Mouse (Mus musculus) ES-E14 (cell line): ENCODE results near the gene Tceal9. TPM values are rescaled to one million over a fixed set of nuclear protein-coding genes. Genes with fewer than 3 reads are reported as not detected.

Source experiments
- DNase-seq: peaks from one replicate; pipeline ENCODE4 v3.0.0-alpha.2; 2013; ENCODE audit warnings: low read depth, low spot score
- H3K27ac ChIP-seq: 2 replicates; pipeline ENCODE4 v1.5.1; 2012; ENCODE audit warnings: low read depth, mild to moderate bottlenecking, low read length, moderate library complexity, mixed read lengths; ENCODE audit not compliant: poor library complexity, insufficient read depth, severe bottlenecking
- H3K36me3 ChIP-seq: 2 replicates; pipeline ENCODE4 v1.6.1; 2012; ENCODE audit warnings: mild to moderate bottlenecking, low read length, moderate library complexity, mixed read lengths; ENCODE audit not compliant: control insufficient read depth, poor library complexity, insufficient read depth, severe bottlenecking
- H3K4me1 ChIP-seq, 2 experiments: fragments of 150-350 bp in 1 of 2; sonication (generic) in 1 of 2; 2 replicates each; pipeline ENCODE4 v1.6.1; 2012; ENCODE audit warnings: low read length in 2 of 2, mild to moderate bottlenecking in 1 of 2, mixed read lengths in 1 of 2; ENCODE audit not compliant: control insufficient read depth in 2 of 2, insufficient read depth in 2 of 2, poor library complexity in 1 of 2
- H3K4me3 ChIP-seq, 2 experiments: fragments of 150-350 bp in 1 of 2; sonication (generic) in 1 of 2; 2 replicates each; pipeline ENCODE4 v1.5.1; 2012; ENCODE audit warnings: low read length in 2 of 2, low read depth in 1 of 2, mild to moderate bottlenecking in 1 of 2, mixed read lengths in 1 of 2; ENCODE audit not compliant: insufficient read depth in 1 of 2, poor library complexity in 1 of 2, severe bottlenecking in 1 of 2
- H3K9ac ChIP-seq: 2 replicates; pipeline ENCODE4 v1.6.1; 2012; ENCODE audit warnings: low read depth, mild to moderate bottlenecking, low read length, mixed read lengths; ENCODE audit not compliant: poor library complexity, insufficient read depth, severe bottlenecking
- H3K9me3 ChIP-seq: fragments of 150-350 bp; sonication (generic); 2 replicates; pipeline ENCODE4 v1.6.1; 2012; ENCODE audit warnings: low read depth, mild to moderate bottlenecking, low read length; ENCODE audit not compliant: control insufficient read depth, insufficient read depth
- CHD2 ChIP-seq: IDR thresholded peaks from 2 replicates; pipeline ENCODE4 v1.6.1; 2014; ENCODE audit warnings: mild to moderate bottlenecking, low read depth, low read length, inconsistent platforms
- HCFC1 ChIP-seq: IDR thresholded peaks from 2 replicates; pipeline ENCODE4 v1.6.1; 2012; ENCODE audit warnings: low read length, inconsistent platforms, borderline replicate concordance; ENCODE audit not compliant: insufficient read depth
- MAFK ChIP-seq: IDR thresholded peaks from 2 replicates; pipeline ENCODE4 v1.6.1; 2014; ENCODE audit warnings: mild to moderate bottlenecking, low read depth, low read length, inconsistent platforms; ENCODE audit not compliant: insufficient read depth
- ZC3H11A ChIP-seq: IDR thresholded peaks from 2 replicates; pipeline ENCODE4 v1.6.1; 2012; ENCODE audit warnings: low read depth, mild to moderate bottlenecking, inconsistent platforms, low read length, borderline replicate concordance
- ZNF384 ChIP-seq: IDR thresholded peaks from 2 replicates; pipeline ENCODE4 v1.6.1; 2012; ENCODE audit warnings: low read depth, low read length, inconsistent platforms
- in situ Hi-C, 2 experiments: fragments of 600-800 bp; cut with MboI; formaldehyde crosslinking; loops; one replicate each; pipeline ENCODE4 v1.15.1; 2025; ENCODE audit warnings: low sequenced_read_pairs in 2 of 2, inconsistent platforms in 1 of 2; ENCODE audit not compliant: unreplicated experiment in 2 of 2
- total RNA-seq: library from RNA; depleted of rRNA; stranded (reverse); fragments of 300-350 nt; gene quantifications from 2 replicates; pipeline ENCODE4 v1.2.3, GENCODE M21; 2012

Tceal9 gene
- total RNA-seq, 1 experiment: 243 TPM

- in situ Hi-C loops: no loop called here
- H3K27ac ChIP-seq: no peak overlapping the region
- H3K9ac ChIP-seq: no peak overlapping the region
- H3K9me3 ChIP-seq: no peaks in the 10 kb centered on the region
- H3K4me3 ChIP-seq: no peak overlapping the region
- TF ChIP-seq HCFC1 (no peak), CHD2 (no peak), ZNF384 (no peak), ZC3H11A (no peak), MAFK (no peak)
- no peaks in the 10 kb centered on the region for H3K4me1 ChIP-seq
- no peaks in the 10 kb centered on the region; the same call in 1 of the 2 replicates for H3K36me3 ChIP-seq
- no peak for DNase-seq
Observed at GRCm38 (mm10) chrX:136248811-136249210, 3.9 kb downstream of the Tceal9 start.

DNA sequence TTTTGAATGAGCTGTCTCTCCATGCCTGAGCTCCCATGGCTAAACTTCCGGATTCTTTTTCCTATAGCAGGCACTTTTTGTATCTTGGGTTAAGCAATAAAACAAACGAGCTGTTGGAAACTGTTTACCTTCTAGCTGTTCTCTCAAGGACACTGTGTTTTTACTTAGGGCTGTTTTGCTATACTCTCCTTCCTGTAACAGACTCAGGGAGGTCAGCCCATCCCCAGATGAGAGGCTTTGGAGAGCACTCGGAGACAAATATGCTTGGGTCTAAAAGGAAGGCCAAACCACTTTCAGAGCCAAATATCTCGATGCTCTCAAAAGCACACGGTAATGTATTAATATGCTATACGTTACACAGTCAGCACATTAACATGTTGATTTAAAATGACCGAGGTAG, 4.8 kb downstream of the Tceal9 start:
- no peaks in the 10 kb centered on the region for H3K9me3 ChIP-seq
- no peak for DNase-seq
- no peak overlapping the region for H3K9ac ChIP-seq
- H3K36me3 ChIP-seq: no peaks in the 10 kb centered on the region; the same call in 1 of the 2 replicates
- in situ Hi-C loops: no loop called here
- H3K4me3 ChIP-seq: no peak overlapping the region
- H3K4me1 ChIP-seq: no peaks in the 10 kb centered on the region
- no peak for TF ChIP-seq MAFK
- TF ChIP-seq ZNF384: no peak
- TF ChIP-seq ZC3H11A: no peak
- no peak for TF ChIP-seq CHD2
- no peak for TF ChIP-seq HCFC1
- no peak overlapping the region for H3K27ac ChIP-seq

DNA sequence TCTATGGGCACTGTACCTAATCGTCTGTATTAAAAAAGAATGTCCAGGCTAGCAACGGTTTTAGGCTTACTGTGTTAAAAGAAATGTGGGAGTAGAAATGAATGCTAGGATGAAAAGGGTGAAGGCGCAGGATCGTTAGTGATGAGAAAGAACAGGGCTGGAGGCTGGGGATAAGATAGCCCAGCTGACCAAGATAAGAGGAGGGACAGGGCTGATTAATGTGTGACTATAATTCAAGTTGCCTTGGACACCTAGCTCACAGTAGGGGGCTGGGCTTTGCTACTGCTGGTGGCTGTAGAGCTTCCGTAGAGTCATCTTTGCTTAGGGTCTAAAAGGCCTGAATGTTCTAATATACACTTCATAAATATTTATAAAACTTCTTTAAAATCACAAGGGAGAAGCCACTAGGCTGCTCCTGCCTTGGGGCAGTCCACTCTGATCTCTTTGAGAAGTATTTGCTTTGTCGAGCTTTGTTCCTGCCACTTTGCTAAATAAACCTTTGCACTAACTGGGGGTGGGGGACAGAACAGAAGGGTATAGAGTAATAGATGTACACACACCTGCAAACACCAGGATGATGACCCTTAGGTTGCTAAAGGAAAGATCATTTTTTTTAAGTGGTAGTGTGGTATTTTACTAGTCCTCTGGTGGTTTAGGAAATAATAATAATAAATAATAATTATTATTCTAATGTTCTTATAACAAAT, 7.3 kb downstream of the Tceal9 start:
- no peak for DNase-seq
- no peak for TF ChIP-seq MAFK
- no peak for TF ChIP-seq ZNF384
- no peak for TF ChIP-seq HCFC1
- TF ChIP-seq CHD2: no peak
- TF ChIP-seq ZC3H11A: no peak
- Histone ChIP-seq H3K36me3 (no peaks in the 10 kb centered on the region; the same call in 1 of the 2 replicates), H3K4me1 (no peaks in the 10 kb centered on the region), H3K27ac (no peak overlapping the region), H3K4me3 (no peak overlapping the region), H3K9ac (no peak overlapping the region), H3K9me3 (no peaks in the 10 kb centered on the region)
- in situ Hi-C loops: no loop called here

DNA sequence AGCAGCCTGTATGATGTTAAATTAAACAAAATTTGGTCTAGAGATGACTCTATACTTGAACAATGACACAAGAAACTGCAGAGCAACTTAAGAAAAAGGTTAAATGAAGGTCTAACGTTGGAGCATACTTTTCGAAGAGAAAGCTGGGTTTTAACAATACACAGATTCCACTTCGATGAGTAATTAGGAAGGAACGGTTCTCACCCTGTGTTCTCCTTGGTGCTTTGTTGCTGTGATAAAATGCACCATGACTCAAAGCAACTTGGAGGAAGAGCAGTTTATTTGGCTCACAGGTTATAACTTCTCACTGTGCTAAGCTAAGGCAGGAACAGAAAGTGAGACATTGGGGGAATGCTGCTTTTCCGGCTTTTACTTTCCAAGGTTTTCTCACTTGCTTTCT, 22.8 kb downstream of the Tceal9 start:
- Histone ChIP-seq H3K9ac (no peak overlapping the region), H3K36me3 (peaks cover 11% of the 10 kb centered on the region), H3K4me3 (no peak overlapping the region), H3K9me3 (no peaks in the 10 kb centered on the region), H3K4me1 (peaks cover 2 to 4% of the 10 kb centered on the region in 2 experiments; a peak in 1 of 4 replicates), H3K27ac (no peak overlapping the region)
- no peak for DNase-seq
- TF ChIP-seq HCFC1 (no peak), ZC3H11A (no peak), ZNF384 (no peak)
- in situ Hi-C loops: no loop called here
